Mouse (Mus musculus): Measurements from ENCODE around the gene Rps6ka2. TPM values are rescaled to one million over a fixed set of nuclear protein-coding genes. Genes with fewer than 3 reads are reported as not detected.
A peak's percentile ranks its signal among the peaks of the same experiment; 100 is the strongest.

Gene Rps6ka2
- polyA plus RNA-seq, 1 experiment = 33.3 TPM

DNA sequence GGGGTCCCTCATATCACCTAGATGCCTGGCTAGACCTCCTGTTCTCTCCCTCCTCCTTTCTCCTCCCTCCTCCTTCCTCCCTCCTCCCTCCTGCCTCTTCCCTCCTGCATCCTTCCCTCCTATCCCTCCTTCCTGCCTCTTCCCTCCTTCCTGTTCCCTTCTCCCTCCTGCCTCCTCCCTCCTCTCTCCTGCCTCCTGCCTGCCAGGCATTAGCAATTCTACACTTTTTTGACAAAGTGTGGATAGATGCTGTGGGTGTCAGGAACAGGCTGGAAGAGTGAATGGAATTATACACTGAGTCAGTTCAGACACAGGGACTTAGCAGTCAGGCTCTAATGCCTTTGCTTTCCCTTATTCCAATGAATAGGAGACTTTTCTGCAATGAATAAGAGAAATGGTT is 63.3 kb downstream of the Rps6ka2 start:
- no peak for TF ChIP-seq POLR2A (IDR thresholded peaks at IDR 0.05; ENCODE audit: borderline replicate concordance, extremely low read depth, insufficient read depth, insufficient read length, poor library complexity, severe bottlenecking)
- no peak for TF ChIP-seq CTCF (IDR thresholded peaks at IDR 0.05; ENCODE audit: borderline replicate concordance, extremely low read depth, insufficient read depth, insufficient read length)
- peak; percentile 64 for DNase-seq (ENCODE audit: low read depth)

DNA sequence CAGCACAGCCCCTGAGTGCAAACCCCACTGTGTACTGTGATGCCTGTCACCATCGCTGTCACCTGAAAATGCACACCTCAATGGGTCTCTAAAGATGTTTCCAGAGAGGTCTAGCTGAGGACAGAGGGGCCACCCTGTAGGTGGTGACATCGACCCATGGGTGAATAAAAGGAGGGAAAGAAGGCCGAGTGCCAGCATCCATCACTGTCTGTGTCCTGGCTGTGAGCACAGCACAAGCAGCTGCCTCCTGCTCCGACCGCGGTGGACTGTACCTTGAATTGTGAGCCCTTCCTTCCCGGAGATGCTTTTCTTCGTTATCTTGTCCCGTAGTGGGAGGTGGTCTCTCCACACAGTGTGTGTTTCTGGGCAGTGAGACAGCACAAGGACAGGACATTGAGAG is 67.8 kb downstream of the Rps6ka2 start:
- no peak for TF ChIP-seq POLR2A (IDR thresholded peaks at IDR 0.05; ENCODE audit: borderline replicate concordance, extremely low read depth, insufficient read depth, insufficient read length, poor library complexity, severe bottlenecking)
- TF ChIP-seq CTCF (IDR thresholded peaks at IDR 0.05; ENCODE audit: borderline replicate concordance, extremely low read depth, insufficient read depth, insufficient read length) = no peak
- DNase-seq (ENCODE audit: low read depth) = no peak

DNA sequence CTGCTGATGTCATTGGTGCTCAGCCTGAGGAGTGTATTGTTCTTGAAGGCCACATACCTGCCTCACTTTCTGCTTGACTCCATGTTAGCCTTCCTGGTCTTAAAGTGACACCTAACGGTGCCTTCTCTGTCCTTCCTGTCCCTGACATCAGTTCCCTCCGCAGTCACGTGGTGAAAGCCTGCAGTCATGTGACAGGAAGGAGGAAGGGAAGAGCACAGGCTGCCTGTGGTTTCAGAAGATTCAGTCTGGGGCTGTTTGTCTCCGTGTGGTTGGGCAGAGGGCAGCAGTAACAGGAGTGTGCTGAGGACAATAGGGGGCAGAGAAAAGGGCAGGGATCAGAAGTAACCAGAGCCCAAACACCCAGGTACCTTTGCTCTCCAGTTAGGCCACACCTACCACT is 68.9 kb downstream of the Rps6ka2 start:
- no peak for TF ChIP-seq CTCF (IDR thresholded peaks at IDR 0.05; ENCODE audit: borderline replicate concordance, extremely low read depth, insufficient read depth, insufficient read length)
- no peak for TF ChIP-seq POLR2A (IDR thresholded peaks at IDR 0.05; ENCODE audit: borderline replicate concordance, extremely low read depth, insufficient read depth, insufficient read length, poor library complexity, severe bottlenecking)

DNA sequence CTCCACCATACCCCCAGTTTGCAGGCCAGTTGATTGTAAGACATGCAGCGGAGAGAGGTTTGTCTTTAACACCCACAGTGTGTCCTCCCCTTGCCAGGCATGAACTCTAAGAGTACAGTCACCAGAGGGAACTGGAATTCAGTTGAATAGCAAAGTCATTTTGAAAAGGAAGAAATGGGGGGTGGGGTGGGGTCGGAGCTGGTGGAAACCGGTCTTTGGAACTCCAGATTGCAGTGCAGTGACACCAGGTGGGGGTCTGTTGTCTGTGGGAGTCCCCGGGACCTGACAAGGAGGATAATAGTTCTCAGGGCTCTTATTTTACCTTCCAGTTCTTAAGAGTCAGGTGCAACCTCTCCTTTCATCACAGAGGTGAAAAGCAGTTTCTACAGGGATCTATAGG is 70.6 kb downstream of the Rps6ka2 start:
- TF ChIP-seq CTCF (IDR thresholded peaks at IDR 0.05; ENCODE audit: borderline replicate concordance, extremely low read depth, insufficient read depth, insufficient read length) (no peak), POLR2A (IDR thresholded peaks at IDR 0.05; ENCODE audit: borderline replicate concordance, extremely low read depth, insufficient read depth, insufficient read length, poor library complexity, severe bottlenecking) (no peak)
- no peak for DNase-seq (ENCODE audit: low read depth)

More for the DNA sequence above, 68.9 kb downstream of the Rps6ka2 start:
- no peak for DNase-seq (ENCODE audit: low read depth)

DNA sequence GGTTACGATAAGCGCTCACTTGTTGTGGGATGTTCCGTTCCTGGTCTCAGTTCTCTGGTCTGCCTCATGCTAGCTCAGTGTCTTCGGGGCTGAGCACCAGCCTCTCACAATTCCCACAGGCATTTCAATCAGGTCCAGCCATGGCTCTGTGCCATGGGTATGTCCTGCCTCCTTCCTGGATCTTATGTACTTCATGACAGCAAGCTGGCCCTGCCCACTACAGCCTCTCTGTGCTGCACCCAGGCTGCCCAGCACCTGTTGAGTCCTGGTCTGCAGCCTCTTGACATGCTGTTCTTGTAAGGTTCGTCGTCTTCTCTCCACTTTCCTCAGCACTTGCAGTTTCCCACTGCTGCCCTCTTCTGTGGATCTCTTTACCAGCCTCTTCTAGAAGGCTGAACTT is 75.2 kb downstream of the Rps6ka2 start:
- no peak for DNase-seq (ENCODE audit: low read depth)
- TF ChIP-seq POLR2A (IDR thresholded peaks at IDR 0.05; ENCODE audit: borderline replicate concordance, extremely low read depth, insufficient read depth, insufficient read length, poor library complexity, severe bottlenecking) (no peak), CTCF (IDR thresholded peaks at IDR 0.05; ENCODE audit: borderline replicate concordance, extremely low read depth, insufficient read depth, insufficient read length) (no peak)

DNA sequence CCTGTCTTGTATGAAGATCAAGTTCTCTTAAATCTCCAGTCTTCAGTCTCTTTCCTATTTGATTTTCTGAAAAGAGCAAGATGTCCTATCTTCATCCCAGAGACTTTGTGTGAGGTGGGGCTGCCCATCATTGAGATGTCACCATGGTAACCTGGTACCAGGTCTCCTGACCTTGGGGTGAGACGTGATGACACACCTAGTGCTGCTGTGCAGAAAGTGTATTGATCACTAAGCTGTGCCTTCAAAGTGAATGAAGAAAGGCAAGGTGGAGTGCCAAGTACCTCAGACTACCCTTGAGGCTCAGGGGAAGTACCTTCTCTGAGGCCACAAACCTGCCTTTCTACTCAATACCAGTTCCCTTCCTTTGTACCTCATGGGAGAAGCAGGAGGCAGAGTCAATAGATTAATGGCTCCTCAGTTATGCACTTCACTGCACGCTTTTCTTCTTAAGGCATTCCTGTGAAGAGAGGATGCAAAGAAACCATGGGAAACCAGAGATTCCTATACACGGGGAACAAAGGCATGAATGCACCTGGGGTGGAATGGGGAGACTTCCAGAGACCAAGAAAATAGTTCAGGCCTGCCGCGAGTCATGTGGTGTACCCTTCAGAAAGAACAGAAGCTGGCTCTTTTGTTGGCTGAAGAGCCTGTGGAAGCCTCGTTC is 77.1 kb downstream of the Rps6ka2 start:
- DNase-seq (ENCODE audit: low read depth) = peak; percentile 29
- TF ChIP-seq POLR2A (IDR thresholded peaks at IDR 0.05; ENCODE audit: borderline replicate concordance, extremely low read depth, insufficient read depth, insufficient read length, poor library complexity, severe bottlenecking) (no peak), CTCF (IDR thresholded peaks at IDR 0.05; ENCODE audit: borderline replicate concordance, extremely low read depth, insufficient read depth, insufficient read length) (no peak)

DNA sequence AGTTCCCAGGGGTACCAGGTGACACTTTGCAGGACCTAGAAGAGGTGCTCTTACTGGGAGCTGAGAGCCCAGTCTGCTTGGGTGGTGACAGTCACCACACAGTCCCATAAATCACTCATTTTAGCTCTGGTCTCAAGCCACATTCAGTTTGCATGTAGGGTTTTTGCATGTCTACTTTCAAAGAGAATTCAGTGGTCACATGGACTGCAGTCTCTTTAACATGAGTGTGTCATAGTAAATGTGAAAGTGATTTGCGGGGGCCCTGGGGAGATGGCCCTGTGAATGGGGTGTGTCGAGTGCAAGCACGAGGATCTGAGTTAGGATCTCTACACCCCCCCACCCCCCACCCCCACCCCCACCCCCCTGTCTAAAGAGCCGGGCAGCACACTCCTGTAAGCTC is 80.5 kb downstream of the Rps6ka2 start:
- DNase-seq (ENCODE audit: low read depth) = no peak
- TF ChIP-seq POLR2A (IDR thresholded peaks at IDR 0.05; ENCODE audit: borderline replicate concordance, extremely low read depth, insufficient read depth, insufficient read length, poor library complexity, severe bottlenecking) (no peak), CTCF (IDR thresholded peaks at IDR 0.05; ENCODE audit: borderline replicate concordance, extremely low read depth, insufficient read depth, insufficient read length) (no peak)

DNA sequence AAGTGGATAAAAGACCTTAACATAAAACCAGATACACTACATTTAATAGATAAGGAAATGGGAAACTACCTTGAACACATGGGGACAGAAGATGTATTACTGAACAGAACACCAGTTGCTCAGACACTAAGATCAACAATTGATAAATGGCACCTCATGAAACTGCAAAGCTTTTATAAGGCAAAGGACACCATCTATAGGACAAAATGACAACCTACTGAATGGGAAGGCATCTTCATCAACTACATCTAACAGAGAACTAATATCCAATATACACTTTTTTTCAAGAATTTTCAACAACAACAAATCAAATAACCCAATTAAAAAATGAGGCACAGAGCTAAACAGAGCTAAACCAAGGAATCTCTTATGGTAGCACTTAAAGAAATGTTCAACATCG is 87.3 kb downstream of the Rps6ka2 start:
- no peak for TF ChIP-seq CTCF (IDR thresholded peaks at IDR 0.05; ENCODE audit: borderline replicate concordance, extremely low read depth, insufficient read depth, insufficient read length)
- TF ChIP-seq POLR2A (IDR thresholded peaks at IDR 0.05; ENCODE audit: borderline replicate concordance, extremely low read depth, insufficient read depth, insufficient read length, poor library complexity, severe bottlenecking) = no peak
- no peak for DNase-seq (ENCODE audit: low read depth)

DNA sequence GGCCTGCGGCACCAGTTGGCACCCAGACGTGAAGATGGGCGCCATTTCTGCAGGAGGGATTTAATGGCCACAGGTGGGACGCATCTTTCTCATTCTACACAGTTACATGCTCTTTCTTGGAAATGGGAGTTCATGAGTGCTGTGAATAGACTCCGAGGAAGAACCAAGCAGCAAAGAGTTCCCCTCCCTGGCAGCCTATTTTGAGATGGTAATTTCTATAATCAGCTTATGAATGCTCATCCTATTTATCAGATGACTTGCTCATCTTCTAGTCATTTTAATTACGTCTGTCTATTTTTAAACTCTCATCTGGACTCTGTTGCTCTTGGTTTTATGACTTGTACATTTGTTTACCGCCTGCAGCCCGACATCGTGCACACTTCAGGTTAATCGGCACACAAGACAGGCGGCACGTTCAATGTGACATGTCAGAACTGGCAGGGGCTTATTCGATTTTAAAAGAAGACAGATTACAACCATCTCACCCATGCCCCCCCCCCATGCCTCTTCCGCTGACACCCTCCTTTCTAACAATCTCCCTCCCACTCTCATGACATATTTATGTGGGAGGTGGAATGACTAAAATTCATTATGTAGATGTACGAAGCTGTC is 88.9 kb downstream of the Rps6ka2 start:
- DNase-seq (ENCODE audit: low read depth) = peak; percentile 36
- TF ChIP-seq CTCF (IDR thresholded peaks at IDR 0.05; ENCODE audit: borderline replicate concordance, extremely low read depth, insufficient read depth, insufficient read length) (no peak), POLR2A (IDR thresholded peaks at IDR 0.05; ENCODE audit: borderline replicate concordance, extremely low read depth, insufficient read depth, insufficient read length, poor library complexity, severe bottlenecking) (no peak)

DNA sequence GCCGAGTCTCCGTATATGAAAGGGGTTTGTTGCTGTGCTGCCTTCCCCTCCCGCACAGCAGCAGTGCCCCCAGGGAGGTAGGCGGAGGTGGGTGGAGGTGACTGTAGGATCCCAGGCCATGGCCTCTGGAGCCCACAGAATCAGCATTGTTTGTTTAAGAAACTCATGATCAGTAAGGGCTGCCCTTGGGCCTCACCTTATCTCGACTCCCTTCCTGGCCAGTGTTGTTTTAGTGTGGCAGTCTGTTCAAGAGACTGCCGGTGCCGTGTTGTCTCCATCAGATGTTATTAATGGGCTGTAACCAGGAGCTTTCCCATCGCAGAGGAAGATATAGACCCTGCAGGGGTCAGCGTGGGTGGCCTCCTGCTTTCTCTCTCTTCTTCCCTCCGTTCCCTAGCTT is 90.4 kb downstream of the Rps6ka2 start:
- no peak for DNase-seq (ENCODE audit: low read depth)
- TF ChIP-seq POLR2A (IDR thresholded peaks at IDR 0.05; ENCODE audit: borderline replicate concordance, extremely low read depth, insufficient read depth, insufficient read length, poor library complexity, severe bottlenecking) = no peak
- TF ChIP-seq CTCF (IDR thresholded peaks at IDR 0.05; ENCODE audit: borderline replicate concordance, extremely low read depth, insufficient read depth, insufficient read length) = no peak

DNA sequence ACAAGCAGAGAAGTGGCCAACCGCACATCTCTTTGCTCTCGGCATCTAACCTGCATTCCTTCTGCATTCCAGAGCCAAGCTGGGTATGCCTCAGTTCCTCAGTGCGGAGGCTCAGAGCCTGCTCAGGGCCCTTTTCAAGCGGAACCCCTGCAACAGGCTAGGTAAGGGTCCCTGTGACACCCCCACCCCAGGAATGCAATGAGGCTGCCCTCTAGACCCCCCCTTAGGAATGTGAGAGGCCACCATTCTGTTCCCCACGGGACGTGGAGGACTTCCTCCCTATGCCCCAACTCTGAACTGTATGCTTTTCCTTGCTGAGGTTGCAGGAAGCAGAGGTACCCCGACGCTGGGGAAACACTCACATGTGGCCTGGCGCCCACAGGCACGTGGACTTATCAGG is 92.1 kb downstream of the Rps6ka2 start:
- TF ChIP-seq CTCF (IDR thresholded peaks at IDR 0.05; ENCODE audit: borderline replicate concordance, extremely low read depth, insufficient read depth, insufficient read length) (no peak), POLR2A (IDR thresholded peaks at IDR 0.05; ENCODE audit: borderline replicate concordance, extremely low read depth, insufficient read depth, insufficient read length, poor library complexity, severe bottlenecking) (no peak)

DNA sequence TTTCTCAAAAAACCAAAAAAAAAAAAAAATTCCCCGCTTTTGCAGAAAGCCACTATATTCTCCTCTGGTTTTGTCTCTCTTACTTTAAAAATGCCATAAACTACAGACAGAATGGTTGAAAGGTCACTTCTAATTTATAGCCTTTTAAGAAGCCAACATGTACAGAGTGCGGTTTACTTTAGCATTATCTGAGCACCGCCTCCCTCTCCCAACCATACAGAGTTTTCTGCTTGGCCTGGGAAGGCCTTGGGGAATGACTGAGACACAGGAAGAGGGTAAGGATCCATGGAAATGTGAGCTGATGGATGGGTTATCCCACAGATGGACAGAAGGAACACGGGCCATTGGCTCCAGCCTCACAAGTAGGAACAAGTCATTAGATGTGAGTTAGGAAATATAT is 92.7 kb downstream of the Rps6ka2 start:
- DNase-seq (ENCODE audit: low read depth) = no peak
- no peak for TF ChIP-seq CTCF (IDR thresholded peaks at IDR 0.05; ENCODE audit: borderline replicate concordance, extremely low read depth, insufficient read depth, insufficient read length)
- TF ChIP-seq POLR2A (IDR thresholded peaks at IDR 0.05; ENCODE audit: borderline replicate concordance, extremely low read depth, insufficient read depth, insufficient read length, poor library complexity, severe bottlenecking) = no peak

More for the DNA sequence above, 92.1 kb downstream of the Rps6ka2 start:
- no peak for DNase-seq (ENCODE audit: low read depth)
